Mouse (Mus musculus) large intestine, adult 2 months (tissue): ENCODE measurements around the gene Med24. TPM values are rescaled to one million over a fixed set of nuclear protein-coding genes. Genes with fewer than 3 reads are reported as not detected.
"Not testable (repeated sequence)": the region's sequence is repeated elsewhere in the genome, so short reads cannot be mapped to it uniquely, and the experiment has no call there.

Source experiments
- DNase-seq: peaks from one replicate; pipeline ENCODE4 v3.0.0-alpha.2; 2012; ENCODE audit warnings: low read depth, low spot score
- WGBS: fragments of 180-500 bp; shearing (Covaris S2); methylation state at CpG from one replicate; pipeline ENCODE4 v1.1.7; 2018; 5-methylcytosine and 5-hydroxymethylcytosine counted together
- polyA plus RNA-seq: library from polyadenylated mRNA; depleted of rRNA; stranded (reverse); fragments of >200 nt; gene quantifications from 2 replicates; pipeline ENCODE4 v1.2.3, GENCODE M21; 2012

Gene Med24
- polyA plus RNA-seq, 1 experiment, result 43.2 TPM

- DNase-seq, result no peak
- 93% methylated on average over 4 of the region's 4 CpGs for WGBS
Measured at GRCm38 (mm10) chr11:98735111-98735510, 5.9 kb upstream of the Med24 start.

DNA sequence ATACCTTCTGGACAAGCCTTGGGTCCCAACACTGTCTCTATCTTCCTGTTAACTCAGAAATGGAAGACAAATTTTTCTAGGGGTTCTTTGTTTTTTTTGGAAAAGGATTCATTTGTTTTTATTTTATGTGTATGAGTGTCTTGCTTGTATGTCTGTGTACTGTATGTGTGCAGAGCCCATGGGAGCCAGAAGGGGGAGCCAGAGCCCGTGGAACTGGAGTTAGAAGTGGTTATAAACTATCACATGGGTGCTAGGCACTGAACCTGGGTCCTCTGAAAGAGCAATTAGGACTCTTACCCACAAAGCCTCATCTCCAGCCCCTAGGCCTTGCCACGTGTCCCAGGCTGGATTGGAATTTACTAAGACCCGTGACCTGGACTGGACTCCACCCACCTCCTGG lies 4.8 kb upstream of the Med24 start:
- no peak for DNase-seq
- 76% methylated on average over 3 of the region's 3 CpGs for WGBS

- no peak for DNase-seq
- 37% methylated on average over 5 of the region's 5 CpGs for WGBS
Measured at GRCm38 (mm10) chr11:98731134-98731533, 1.9 kb upstream of the Med24 start.

DNA sequence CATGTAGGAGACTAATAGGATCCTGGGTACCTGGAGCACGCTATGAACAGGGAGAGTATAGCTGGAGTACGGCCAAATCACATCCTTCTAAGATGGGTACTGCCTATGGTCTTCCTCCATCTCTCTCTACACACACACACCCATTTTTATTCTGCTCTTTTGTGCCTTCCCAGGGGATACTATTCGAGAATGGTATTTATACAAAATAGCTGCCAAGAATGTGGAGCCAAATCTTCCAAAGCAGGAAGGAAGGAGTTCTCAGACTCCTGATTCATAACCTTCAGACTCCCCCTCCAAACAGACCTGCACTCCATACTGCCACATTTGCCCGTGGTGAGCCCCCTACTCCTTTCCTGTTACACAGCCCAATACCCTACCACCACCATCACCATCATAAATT lies 1.5 kb upstream of the Med24 start:
- WGBS, result 58% methylated on average over 4 of the region's 4 CpGs
- no peak for DNase-seq

- WGBS, result 92% methylated on average over 15 of the region's 15 CpGs
- no peak for DNase-seq
Measured at GRCm38 (mm10) chr11:98725926-98726506, 3.2 kb downstream of the Med24 start.

DNA sequence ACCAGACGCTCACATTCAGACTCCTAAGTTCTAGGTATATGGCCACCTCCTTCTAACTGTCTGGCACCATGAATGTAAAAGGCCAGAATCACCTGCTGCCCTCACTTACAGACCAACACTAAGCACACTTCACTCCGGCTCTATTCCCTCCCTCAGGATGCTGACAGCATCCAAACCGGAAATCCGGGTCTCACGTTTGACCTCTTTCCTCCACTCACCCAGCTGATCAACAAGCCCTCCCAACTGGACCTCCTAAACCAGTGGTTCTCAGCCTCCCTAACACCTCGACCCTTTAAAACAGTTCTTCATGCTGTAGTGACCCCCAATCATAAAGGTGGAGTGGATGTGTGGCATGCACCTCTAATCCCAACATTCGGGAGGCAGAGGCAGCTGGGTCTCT lies 6.1 kb downstream of the Med24 start:
- 75% methylated on average over 7 of the region's 7 CpGs for WGBS
- DNase-seq, result no peak

- DNase-seq, result no peak
- 53% methylated on average over 24 of the region's 24 CpGs for WGBS
Measured at GRCm38 (mm10) chr11:98721458-98722226, 7.6 kb downstream of the Med24 start.

GRCm38 (mm10) chr11:98720756-98721155 lies 8.5 kb downstream of the Med24 start:
- 83% methylated on average over 2 of the region's 2 CpGs for WGBS
- no peak for DNase-seq

GRCm38 (mm10) chr11:98717904-98718303 lies 11.3 kb downstream of the Med24 start:
- WGBS, result 18% methylated on average over 13 of the region's 13 CpGs
- DNase-seq, result no peak

GRCm38 (mm10) chr11:98715946-98716345 lies 13.3 kb downstream of the Med24 start:
- DNase-seq, result no peak
- WGBS, result 94% methylated on average over 9 of the region's 9 CpGs

GRCm38 (mm10) chr11:98713703-98714102 lies 15.5 kb downstream of the Med24 start:
- no peak for DNase-seq
- WGBS, result 80% methylated on average over 12 of the region's 12 CpGs

DNA sequence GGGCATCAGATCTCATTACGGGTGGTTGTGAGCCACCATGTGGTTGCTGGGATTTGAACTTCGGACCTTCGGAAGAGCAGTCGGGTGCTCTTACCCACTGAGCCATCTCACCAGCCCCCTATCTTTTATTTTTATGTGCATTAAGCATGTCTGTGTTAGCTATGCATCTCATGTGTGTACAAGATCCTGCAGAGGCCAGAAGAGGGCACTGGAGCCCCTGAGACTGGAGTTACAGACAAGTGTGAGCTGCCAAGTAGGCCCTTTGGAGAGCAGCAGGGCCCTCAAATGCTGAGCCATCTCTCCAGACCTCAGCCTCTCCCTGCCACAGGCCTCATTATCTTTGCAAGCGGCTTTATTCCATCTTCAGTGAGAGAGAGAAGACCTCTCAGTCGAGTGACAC lies 17.2 kb downstream of the Med24 start:
- not testable (repeated sequence) for DNase-seq
- WGBS, result 80% methylated on average over 6 of the region's 6 CpGs

DNA sequence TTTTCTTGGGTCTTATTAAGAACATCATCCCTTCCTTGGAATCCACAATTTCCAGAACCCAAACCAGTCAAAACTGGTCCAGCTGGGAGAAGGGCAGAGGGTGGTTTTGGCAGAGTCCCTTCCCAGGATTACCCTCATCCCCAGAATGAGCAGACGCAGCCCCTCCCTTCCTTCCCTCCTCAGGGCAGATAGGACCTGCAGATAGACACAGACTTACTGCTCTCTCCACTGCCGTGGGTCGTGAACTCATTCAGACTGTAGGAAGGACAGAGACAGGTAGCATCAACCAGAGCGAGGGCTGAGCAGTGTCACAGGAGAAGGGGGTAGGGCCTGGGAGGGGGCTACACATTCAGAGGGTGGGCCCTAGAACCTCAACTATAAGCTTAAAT lies 18.2 kb downstream of the Med24 start:
- 70% methylated on average over 4 of the region's 4 CpGs for WGBS

DNA sequence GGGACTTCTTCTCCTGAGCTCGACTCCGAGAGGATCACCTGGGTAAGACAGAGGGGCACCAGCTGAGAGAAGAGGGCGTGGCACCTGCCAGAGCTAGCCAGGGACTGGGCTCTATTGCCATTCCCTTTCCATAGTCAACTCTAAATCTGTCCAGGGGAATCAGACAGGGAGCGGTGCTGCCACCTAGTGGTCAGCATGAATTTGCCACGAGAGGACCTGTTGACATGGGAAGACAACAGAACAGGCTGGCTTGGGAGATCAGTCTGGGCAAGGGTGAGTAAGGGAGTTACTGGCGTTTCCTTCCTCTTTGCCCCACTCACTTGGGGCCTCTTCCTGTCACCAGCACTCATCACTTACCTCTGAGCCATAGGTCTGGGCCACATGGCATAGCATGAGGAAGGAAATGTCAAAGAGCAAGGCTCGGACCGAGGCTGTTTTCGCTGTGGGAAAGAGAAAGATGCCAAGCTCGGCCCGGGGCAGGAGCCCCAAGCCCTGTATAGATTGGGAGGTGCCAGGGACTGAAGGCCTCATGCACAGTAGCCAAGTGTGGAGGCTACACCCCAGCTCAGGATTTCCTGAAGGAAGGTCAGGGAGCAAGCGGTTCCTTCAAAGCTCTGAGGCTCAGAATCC lies 18.7 kb downstream of the Med24 start:
- DNase-seq, result no peak
- 40% methylated on average over 12 of the region's 12 CpGs for WGBS

More for the DNA sequence above, 18.2 kb downstream of the Med24 start:
- no peak for DNase-seq

DNA sequence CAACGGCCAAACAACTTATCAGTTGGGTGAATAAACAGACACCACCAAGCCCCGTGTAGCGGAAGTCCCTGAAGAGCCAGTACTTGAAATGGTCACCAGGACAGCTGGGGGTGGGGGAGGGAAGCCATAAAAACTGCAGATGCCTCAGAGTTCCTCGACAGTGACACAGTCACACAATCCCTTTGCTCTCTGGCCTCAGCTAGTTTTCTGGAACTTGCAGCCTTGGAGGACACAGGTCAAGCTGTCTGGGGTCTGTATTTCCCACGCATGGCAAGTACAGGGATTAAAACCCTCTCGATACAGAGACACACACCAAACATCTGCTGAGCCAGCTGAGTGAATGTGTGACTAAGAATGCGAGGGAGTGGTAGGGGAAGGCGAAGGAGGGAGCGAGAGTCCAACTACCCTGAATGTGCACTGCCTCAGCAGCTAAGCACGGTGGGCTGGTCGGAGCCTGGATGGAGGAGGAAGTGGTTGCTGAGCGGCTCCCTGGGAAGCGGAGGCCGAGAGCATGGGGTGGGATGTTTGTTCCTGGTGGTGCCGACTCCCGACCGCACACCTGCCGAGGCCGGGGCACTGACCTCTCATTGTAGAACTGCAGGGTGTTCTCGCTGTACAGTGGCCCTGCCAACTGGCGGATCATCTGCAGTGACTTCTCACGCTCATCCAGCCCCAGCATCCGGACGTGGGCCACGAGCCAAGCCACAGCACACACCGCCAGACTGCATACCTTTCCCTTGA lies 20.1 kb downstream of the Med24 start:
- DNase-seq, result no peak
- WGBS, result 5% methylated on average over 26 of the region's 26 CpGs

DNA sequence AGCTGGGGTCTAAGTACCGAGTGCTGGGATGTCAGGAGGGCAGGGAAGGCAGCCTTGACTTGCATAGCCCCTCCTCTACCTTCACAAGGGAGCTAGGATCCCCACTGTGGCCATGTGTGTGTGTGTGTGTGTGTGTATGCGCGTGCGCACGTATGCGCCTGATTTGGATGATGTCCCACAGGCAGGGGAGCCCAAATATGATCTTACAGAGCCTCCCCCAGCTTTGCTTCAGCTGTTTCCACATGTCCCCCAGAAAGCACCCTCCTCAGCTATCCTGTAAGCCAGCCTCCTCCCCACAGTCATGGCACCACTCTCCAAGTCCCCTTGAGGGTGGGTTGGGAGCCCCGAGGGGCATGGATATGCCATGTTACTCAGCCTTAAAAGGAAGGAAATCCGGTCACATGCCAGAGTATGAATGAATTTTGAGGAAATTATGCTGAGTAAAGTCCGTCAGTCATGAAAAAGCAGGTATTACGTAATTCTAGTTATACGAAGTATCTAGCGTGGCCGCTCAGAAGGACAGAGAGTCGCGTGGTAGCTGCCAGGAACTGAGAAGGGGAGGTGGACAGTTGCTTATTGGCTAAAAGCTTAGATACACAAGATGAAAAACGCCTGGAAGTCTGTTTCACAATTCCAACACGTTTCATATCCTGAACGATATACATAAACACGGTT lies 20.8 kb downstream of the Med24 start:
- no peak for DNase-seq
- 22% methylated on average over 19 of the region's 19 CpGs for WGBS

DNA sequence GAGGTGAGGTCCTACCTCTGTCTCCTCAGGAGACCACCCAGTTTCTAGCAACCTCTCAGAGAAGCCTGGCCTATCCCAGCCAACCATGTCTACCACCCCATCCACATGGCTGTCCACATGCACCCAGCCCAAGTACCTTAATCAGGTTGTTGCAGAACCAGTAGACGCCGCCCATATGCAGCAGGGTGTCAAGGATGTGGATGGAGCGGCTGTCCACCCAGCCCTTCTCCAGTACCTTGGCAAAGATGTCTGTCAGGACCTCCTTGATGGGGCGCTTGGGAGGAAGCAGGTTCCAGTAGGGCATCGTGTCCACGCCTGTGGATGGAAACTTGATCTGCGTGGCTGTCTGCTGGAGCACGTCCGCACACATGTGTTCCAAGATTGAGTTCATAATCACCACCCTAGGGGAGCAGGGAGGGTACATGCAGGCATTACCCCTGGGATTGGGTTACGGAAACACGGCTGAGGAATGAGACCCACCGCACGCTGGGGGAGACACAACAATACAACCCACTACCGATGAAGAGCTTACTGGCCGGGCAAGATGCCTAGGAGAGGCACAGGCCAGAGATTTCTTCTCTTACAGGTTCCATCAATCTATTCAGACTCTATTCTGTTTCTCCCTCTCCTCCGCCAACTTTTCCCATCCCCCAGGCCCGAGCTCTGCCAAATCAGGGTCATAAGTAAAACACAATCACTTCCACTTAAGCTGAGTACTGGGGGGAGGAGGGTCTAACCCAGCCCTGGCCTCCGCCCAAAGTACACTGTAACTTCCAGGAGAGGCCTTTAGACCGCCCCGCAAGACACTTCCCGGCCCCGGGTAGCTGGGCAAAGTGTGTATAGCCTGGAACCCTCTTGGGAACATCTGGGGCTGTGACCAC lies 21.6 kb downstream of the Med24 start:
- WGBS, result 66% methylated on average over 22 of the region's 22 CpGs

DNA sequence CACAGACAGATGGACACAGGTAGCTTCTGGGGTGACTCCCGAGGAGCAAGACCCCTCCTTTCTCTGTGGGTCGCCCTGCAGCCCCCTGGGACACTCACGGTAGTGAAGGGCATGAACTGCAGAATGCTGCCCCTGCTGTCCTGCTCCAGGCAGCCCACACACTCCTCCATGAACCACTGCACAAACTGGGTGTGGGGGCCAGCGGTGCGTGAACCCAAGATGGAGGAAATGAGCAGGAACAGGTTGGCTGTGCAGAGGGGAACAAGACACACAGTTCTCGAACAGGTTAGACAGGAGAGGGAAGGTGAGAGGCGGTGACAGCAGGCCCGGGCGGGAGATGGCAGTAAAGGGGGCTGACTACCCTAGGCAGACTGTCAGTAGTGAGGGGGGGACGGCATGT lies 24.2 kb downstream of the Med24 start:
- WGBS, result 91% methylated on average over 10 of the region's 10 CpGs
- DNase-seq, result no peak

More for the DNA sequence above, 21.6 kb downstream of the Med24 start:
- DNase-seq, result no peak

GRCm38 (mm10) chr11:98702323-98702722 lies 26.9 kb downstream of the Med24 start:
- 63% methylated on average over 5 of the region's 5 CpGs for WGBS
- no peak for DNase-seq
